Mouse (Mus musculus) heart, embryonic 14.5 days (tissue): ENCODE results near the gene Amz1. TPM values are rescaled to one million over a fixed set of nuclear protein-coding genes. Genes with fewer than 3 reads are reported as not detected.

Experiments
- ATAC-seq: fragments of 200-750 bp; cut with Nextera tagmentation; 2 replicates; pipeline ENCODE4 v1.8.0; 2017; ENCODE audit warnings: low read depth, moderate TSS enrichment; ENCODE audit not compliant: insufficient number of reproducible peaks, insufficient read depth, low FRiP score
- H3K27ac ChIP-seq, 2 experiments: fragments of 200-500 bp in 1 of 2; fragments of 300-500 bp in 1 of 2; sonication (generic) in 1 of 2; replicated peaks in 1 of 2; 2 replicates each; pipeline ENCODE4 v1.5.1; 2012 to 2014; ENCODE audit warnings: low read depth in 2 of 2, low read length in 2 of 2, control low read depth in 1 of 2, mild to moderate bottlenecking in 1 of 2, mixed read lengths in 1 of 2; ENCODE audit not compliant: control insufficient read depth in 1 of 2, insufficient read depth in 1 of 2
- H3K27me3 ChIP-seq: fragments of 300-500 bp; sonication (generic); 2 replicates; pipeline ENCODE4 v1.6.1; 2014; ENCODE audit warnings: mild to moderate bottlenecking, low read length, control low read depth; ENCODE audit not compliant: control insufficient read depth, insufficient read depth
- H3K36me3 ChIP-seq: fragments of 300-500 bp; sonication (generic); 2 replicates; pipeline ENCODE4 v1.6.1; 2014; ENCODE audit warnings: mild to moderate bottlenecking, control low read depth, low read length, mixed read lengths; ENCODE audit not compliant: control insufficient read depth, insufficient read depth
- H3K4me1 ChIP-seq, 2 experiments: fragments of 200-500 bp in 1 of 2; fragments of 300-500 bp in 1 of 2; sonication (generic) in 1 of 2; 2 replicates each; pipeline ENCODE4 v1.6.1; 2012 to 2014; ENCODE audit warnings: low read length in 2 of 2, control low read depth in 1 of 2, mixed read lengths in 1 of 2; ENCODE audit not compliant: control insufficient read depth in 2 of 2, insufficient read depth in 2 of 2
- H3K4me2 ChIP-seq: fragments of 300-500 bp; sonication (generic); 2 replicates; pipeline ENCODE4 v1.6.1; 2014; ENCODE audit warnings: mild to moderate bottlenecking, low read length
- H3K4me3 ChIP-seq, 2 experiments: fragments of 200-500 bp in 1 of 2; fragments of 300-500 bp in 1 of 2; sonication (generic) in 1 of 2; 2 replicates each; pipeline ENCODE4 v1.5.1; 2012 to 2014; ENCODE audit warnings: low read length in 2 of 2, mild to moderate bottlenecking in 2 of 2, control low read depth in 1 of 2, low read depth in 1 of 2, moderate library complexity in 1 of 2; ENCODE audit not compliant: control insufficient read depth in 1 of 2, insufficient read depth in 1 of 2
- H3K9ac ChIP-seq: fragments of 300-500 bp; sonication (generic); 2 replicates; pipeline ENCODE4 v1.6.1; 2014; ENCODE audit warnings: mild to moderate bottlenecking, low read length
- H3K9me3 ChIP-seq: fragments of 300-500 bp; sonication (generic); 2 replicates; pipeline ENCODE4 v1.6.1; 2016; ENCODE audit warnings: low read length, control low read depth; ENCODE audit not compliant: control insufficient read depth
- WGBS: fragments of 180-500 bp; shearing (Covaris S2); extraction: QIAGEN DNeasy Blood & Tissue Kit; methylation state at CpG from one replicate; pipeline ENCODE4 v1.1.7; 2014; 5-methylcytosine and 5-hydroxymethylcytosine counted together
- polyA plus RNA-seq: library from polyadenylated mRNA; unstranded; fragments of >200 nt; fragmentation: Nextera tagmentation; extraction: Ambion mirVana; gene quantifications from 2 replicates; pipeline ENCODE4 v1.2.1, GENCODE M21; 2014

Gene Amz1
- 1.0 and 1.2 TPM in 2 replicates for polyA plus RNA-seq

GRCm38 (mm10) chr5:140723822-140724221 lies at the start of gene Amz1:
Amz1 (plus strand) TSS chr5:140724127.
- no peak within 1 kb of the TSS for H3K4me2 ChIP-seq
- 0 out of 2 replicates have a peak, but pooled peaks cover 7% of the 10 kb centered on the region for H3K27me3 ChIP-seq
- H3K9ac ChIP-seq: no peak within 1 kb of the TSS
- WGBS: 72% methylated on average over 13 of the region's 13 CpGs
- peaks cover 14% of the 10 kb centered on the region for H3K36me3 ChIP-seq
- H3K27ac ChIP-seq: no peak within 1 kb of the TSS
- no peak within 1 kb of the TSS for H3K4me3 ChIP-seq
- H3K9me3 ChIP-seq: peaks cover 4% of the 10 kb centered on the region; the same call in 1 of the 2 replicates
- H3K4me1 ChIP-seq: no peaks in the 10 kb centered on the region
- no peak for ATAC-seq

- Histone ChIP-seq H3K4me1 (peaks cover 0 to 6% of the 10 kb centered on the region in 2 experiments; a peak in 1 of 4 replicates), H3K27ac (no peak overlapping the region), H3K9me3 (no peaks in the 10 kb centered on the region), H3K27me3 (no peaks in the 10 kb centered on the region), H3K4me3 (no peak overlapping the region), H3K9ac (no peak overlapping the region), H3K36me3 (peaks cover 50% of the 10 kb centered on the region), H3K4me2 (no peak overlapping the region)
- WGBS: 80% methylated on average over 11 of the region's 11 CpGs
- no peak for ATAC-seq
Measured at GRCm38 (mm10) chr5:140675079-140675478, 48.8 kb upstream of the Amz1 start.

- WGBS: 87% methylated on average over 11 of the region's 11 CpGs
- ATAC-seq: no peak
- Histone ChIP-seq H3K36me3 (peaks cover 45% of the 10 kb centered on the region), H3K4me1 (peaks cover 0 to 6% of the 10 kb centered on the region in 2 experiments; a peak in 1 of 4 replicates), H3K4me3 (no peak overlapping the region), H3K4me2 (no peak overlapping the region), H3K27me3 (no peaks in the 10 kb centered on the region), H3K9me3 (no peaks in the 10 kb centered on the region), H3K9ac (no peak overlapping the region), H3K27ac (no peak overlapping the region)
Measured at GRCm38 (mm10) chr5:140675640-140676039, 48.3 kb upstream of the Amz1 start.

GRCm38 (mm10) chr5:140677137-140677536 lies 46.8 kb upstream of the Amz1 start:
- H3K9me3 ChIP-seq: no peaks in the 10 kb centered on the region
- no peak for ATAC-seq
- no peak overlapping the region for H3K27ac ChIP-seq
- no peak overlapping the region for H3K4me2 ChIP-seq
- H3K27me3 ChIP-seq: no peaks in the 10 kb centered on the region
- WGBS: 84% methylated on average over 6 of the region's 6 CpGs
- peaks cover 43% of the 10 kb centered on the region for H3K36me3 ChIP-seq
- H3K4me3 ChIP-seq: no peak overlapping the region
- peaks cover 0 to 3% of the 10 kb centered on the region in 2 experiments; a peak in 1 of 4 replicates for H3K4me1 ChIP-seq
- H3K9ac ChIP-seq: no peak overlapping the region

- H3K36me3 ChIP-seq: peaks cover 38% of the 10 kb centered on the region
- no peaks in the 10 kb centered on the region for H3K4me1 ChIP-seq
- no peak overlapping the region for H3K4me2 ChIP-seq
- H3K9ac ChIP-seq: no peak overlapping the region
- H3K27me3 ChIP-seq: no peaks in the 10 kb centered on the region
- WGBS: 88% methylated on average over 6 of the region's 6 CpGs
- no peak overlapping the region for H3K4me3 ChIP-seq
- H3K27ac ChIP-seq: no peak overlapping the region
- no peak for ATAC-seq
- no peaks in the 10 kb centered on the region for H3K9me3 ChIP-seq
Measured at GRCm38 (mm10) chr5:140680051-140680450, 43.9 kb upstream of the Amz1 start.

GRCm38 (mm10) chr5:140680950-140681349 lies 43.0 kb upstream of the Amz1 start:
- 75% methylated on average over 1 of the region's 1 CpGs for WGBS
- Histone ChIP-seq H3K9me3 (no peaks in the 10 kb centered on the region), H3K4me2 (no peak overlapping the region), H3K27ac (no peak overlapping the region), H3K36me3 (peaks cover 35% of the 10 kb centered on the region), H3K4me1 (no peaks in the 10 kb centered on the region), H3K27me3 (no peaks in the 10 kb centered on the region), H3K4me3 (no peak overlapping the region), H3K9ac (no peak overlapping the region)
- no peak for ATAC-seq

GRCm38 (mm10) chr5:140682113-140682512 lies 41.8 kb upstream of the Amz1 start:
- no peak for ATAC-seq
- H3K27ac ChIP-seq: no peak overlapping the region
- no peaks in the 10 kb centered on the region for H3K27me3 ChIP-seq
- H3K4me1 ChIP-seq: no peaks in the 10 kb centered on the region
- no peak overlapping the region for H3K4me3 ChIP-seq
- no peaks in the 10 kb centered on the region for H3K9me3 ChIP-seq
- peaks cover 28% of the 10 kb centered on the region for H3K36me3 ChIP-seq
- no peak overlapping the region for H3K4me2 ChIP-seq
- 87% methylated on average over 6 of the region's 6 CpGs for WGBS
- H3K9ac ChIP-seq: no peak overlapping the region
